Mouse (Mus musculus) liver, embryonic 12.5 days (tissue): ENCODE results near the gene Klf4. TPM values are rescaled to one million over a fixed set of nuclear protein-coding genes. Genes with fewer than 3 reads are reported as not detected.

Experiments
- ATAC-seq: fragments of 200-750 bp; cut with Nextera tagmentation; 2 replicates; pipeline ENCODE4 v1.8.0; 2017; ENCODE audit warnings: moderate number of reproducible peaks, mild to moderate bottlenecking, moderate library complexity
- H3K27ac ChIP-seq: fragments of 300-500 bp; sonication (generic); 2 replicates; pipeline ENCODE4 v1.5.1; 2016; ENCODE audit warnings: mild to moderate bottlenecking
- H3K27me3 ChIP-seq: fragments of 300-500 bp; sonication (generic); replicated peaks from 2 replicates; pipeline ENCODE4 v1.6.1; 2016; ENCODE audit warnings: mild to moderate bottlenecking, moderate library complexity
- H3K36me3 ChIP-seq: fragments of 300-500 bp; sonication (generic); 2 replicates; pipeline ENCODE4 v1.6.1; 2016; ENCODE audit warnings: mild to moderate bottlenecking, moderate library complexity
- H3K4me1 ChIP-seq: fragments of 300-500 bp; sonication (generic); 2 replicates; pipeline ENCODE4 v1.6.1; 2016
- H3K4me2 ChIP-seq: fragments of 300-500 bp; sonication (generic); 2 replicates; pipeline ENCODE4 v1.6.1; 2016; ENCODE audit warnings: mild to moderate bottlenecking, moderate library complexity
- H3K4me3 ChIP-seq: fragments of 300-500 bp; sonication (generic); 2 replicates; pipeline ENCODE4 v1.5.1; 2016; ENCODE audit warnings: mild to moderate bottlenecking, moderate library complexity
- H3K9ac ChIP-seq: fragments of 300-500 bp; sonication (generic); 2 replicates; pipeline ENCODE4 v1.6.1; 2016; ENCODE audit warnings: mild to moderate bottlenecking, moderate library complexity
- H3K9me3 ChIP-seq: fragments of 300-500 bp; sonication (generic); replicated peaks from 2 replicates; pipeline ENCODE4 v1.6.1; 2016; ENCODE audit warnings: mild to moderate bottlenecking, moderate library complexity
- WGBS: fragments of 180-500 bp; shearing (Covaris S2); methylation state at CpG from one replicate; pipeline ENCODE4 v1.1.7; 2016; ENCODE audit not compliant: insufficient replicate concordance; 5-methylcytosine and 5-hydroxymethylcytosine counted together
- polyA plus RNA-seq: library from polyadenylated mRNA; unstranded; fragments of >200 nt; fragmentation: Nextera tagmentation; extraction: Ambion mirVana; gene quantifications from 2 replicates; pipeline ENCODE4 v1.2.1, GENCODE M21; 2016

Gene Klf4
- polyA plus RNA-seq, 1 experiment from 2014 or later = 0.58 TPM

DNA sequence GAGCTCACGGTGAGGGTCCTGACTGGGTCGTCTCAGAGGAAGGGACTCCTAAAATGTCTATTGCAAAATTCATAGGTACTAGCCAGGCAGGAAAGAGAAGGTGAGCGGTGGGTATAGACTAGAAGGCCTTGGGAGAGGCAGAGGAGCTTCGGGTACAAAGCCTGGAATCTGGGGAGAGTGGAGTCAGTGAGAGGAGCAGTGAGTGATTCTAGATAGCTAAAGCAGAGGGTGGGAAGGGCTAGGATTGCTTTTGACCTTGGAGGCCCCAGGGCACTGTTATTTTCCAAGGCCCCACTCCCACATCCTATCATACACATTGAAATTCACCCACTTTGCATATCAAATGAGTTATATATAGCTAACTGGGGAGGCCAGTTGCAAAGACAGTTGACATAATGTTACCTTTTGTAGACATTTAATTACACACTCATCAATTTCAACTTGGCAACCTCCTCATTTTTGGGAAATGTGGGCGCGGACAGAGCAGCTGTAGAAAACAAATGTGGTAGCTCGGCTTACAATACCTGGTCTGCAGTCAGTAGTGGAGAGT is 55.0 kb downstream of the Klf4 start:
- H3K27ac ChIP-seq = no peak overlapping the region
- no peak overlapping the region for H3K9ac ChIP-seq
- no peak overlapping the region for H3K4me3 ChIP-seq
- H3K27me3 ChIP-seq = no peaks in the 10 kb centered on the region
- no peak for ATAC-seq
- H3K4me2 ChIP-seq = no peak overlapping the region
- H3K4me1 ChIP-seq = no peaks in the 10 kb centered on the region
- H3K9me3 ChIP-seq = no peaks in the 10 kb centered on the region
- H3K36me3 ChIP-seq = no peaks in the 10 kb centered on the region
- 73% methylated on average over 7 of the region's 7 CpGs for WGBS

Other genes starting within 250 kb of the Klf4 start
- 65.0 and 65.6 TPM in 2 replicates for gene Rad23b, start 182.4 kb downstream of the Klf4 start, polyA plus RNA-seq